Mouse (Mus musculus) kidney, postnatal 25 days (tissue): ENCODE data around the gene Nek7.
A peak's percentile ranks its signal among the peaks of the same experiment; 100 is the strongest.

Source experiments
- DNase-seq, 2 experiments: peaks; one replicate each; pipeline ENCODE4 v3.0.0; 2021; ENCODE audit warnings: mixed read lengths in 2 of 2

The Nek7 gene

DNA sequence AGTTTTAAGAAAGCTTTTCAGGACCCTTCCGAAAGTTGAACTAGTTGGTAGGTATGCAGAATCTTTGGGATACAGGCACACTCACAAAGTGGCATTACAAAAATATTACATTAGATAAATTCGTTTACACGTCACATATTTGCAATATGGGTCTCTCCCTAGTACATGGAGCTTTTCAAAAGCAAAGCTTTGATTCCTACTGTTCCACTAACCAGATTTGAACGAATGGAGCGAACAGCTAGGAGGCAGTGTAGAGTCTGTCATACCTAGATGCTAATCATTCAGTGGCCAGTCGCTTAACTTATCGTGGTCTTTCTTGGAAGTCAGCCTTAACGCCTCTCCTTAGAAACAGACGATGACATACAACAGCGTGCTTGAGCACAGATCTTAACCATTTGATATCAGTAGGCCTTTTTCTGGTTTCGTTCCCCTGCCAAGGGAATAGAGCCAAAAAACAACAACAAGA, at the start of gene Nek7:
Nek7 (minus strand) TSS at position 146 of the 466 bp plus-strand sequence.
- peak; percentile 63 to 80 for DNase-seq

GRCm38 (mm10) chr1:138662342-138662741, 42.4 kb upstream of the Nek7 start:
- no peak for DNase-seq

- DNase-seq = no peak
Observed at GRCm38 (mm10) chr1:138654212-138654611, 34.3 kb upstream of the Nek7 start.

GRCm38 (mm10) chr1:138644991-138645390, 25.1 kb upstream of the Nek7 start:
- peak; percentile 66 to 76 for DNase-seq

GRCm38 (mm10) chr1:138643306-138643830, 23.4 kb upstream of the Nek7 start:
- DNase-seq = no peak

DNA sequence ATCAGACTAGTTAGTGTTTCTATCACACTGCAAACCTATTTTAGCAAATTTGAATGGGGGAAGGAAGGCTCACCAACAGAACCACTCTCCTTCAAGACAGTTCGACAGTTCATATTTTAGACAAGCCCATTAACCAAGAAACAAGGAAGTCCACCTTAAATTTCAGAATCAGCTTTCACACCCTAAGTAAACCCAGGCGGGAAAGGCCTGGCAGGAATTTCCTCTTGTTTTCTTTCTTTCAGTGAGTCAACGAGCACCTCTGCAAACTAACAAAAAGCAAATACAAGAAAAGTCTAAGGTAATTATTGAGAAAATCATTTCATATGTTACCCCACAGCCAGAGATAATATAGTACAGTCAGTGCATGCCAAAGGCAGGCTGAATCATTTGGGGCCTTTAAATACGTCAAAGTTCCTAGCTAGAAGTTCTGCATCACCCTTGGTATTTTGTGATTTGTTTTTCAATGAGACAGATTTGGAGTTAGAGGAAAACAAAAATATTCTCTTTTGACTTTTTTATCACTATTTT, 21.1 kb upstream of the Nek7 start:
- no peak for DNase-seq

DNA sequence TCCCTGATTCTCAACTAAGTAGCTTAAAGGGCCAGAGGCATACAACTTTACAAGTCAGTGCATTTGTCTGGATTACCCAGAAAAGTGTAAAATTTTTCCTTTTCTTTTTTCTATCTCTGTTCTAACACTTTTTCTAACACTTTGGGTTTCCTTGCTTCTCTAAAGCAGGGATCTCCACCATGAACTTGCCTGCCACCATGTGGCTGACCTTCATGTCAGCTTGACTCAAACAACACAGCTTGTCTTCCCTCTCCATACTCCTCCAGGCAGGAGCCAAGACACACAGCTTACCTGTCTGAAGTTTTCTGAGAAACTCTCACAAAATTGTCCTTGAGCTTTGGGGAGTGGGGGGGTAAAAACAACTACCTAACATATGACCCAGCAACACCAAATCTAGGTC, 17.9 kb upstream of the Nek7 start:
- peak; percentile 66 for DNase-seq

DNA sequence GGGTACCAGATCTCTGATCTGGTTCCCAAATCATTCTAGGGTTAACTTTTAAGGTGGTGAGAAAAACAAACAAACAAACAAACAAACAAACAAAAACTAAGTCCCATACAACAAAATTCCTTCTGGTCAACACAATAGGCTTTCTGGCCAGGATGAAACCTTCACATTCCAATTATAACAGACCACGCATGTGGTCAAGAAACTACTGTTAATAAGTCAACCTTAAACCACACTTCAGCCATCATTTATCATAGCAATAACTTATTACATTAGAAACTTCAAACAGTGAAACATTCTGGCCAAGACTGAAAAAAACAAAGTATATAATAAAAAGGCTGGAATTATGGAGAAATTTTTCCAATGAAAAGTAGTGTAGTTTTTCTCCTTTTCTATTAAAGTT, 14.6 kb upstream of the Nek7 start:
- no peak for DNase-seq

- no peak for DNase-seq
Observed at GRCm38 (mm10) chr1:138628919-138629318, 9.0 kb upstream of the Nek7 start.

DNA sequence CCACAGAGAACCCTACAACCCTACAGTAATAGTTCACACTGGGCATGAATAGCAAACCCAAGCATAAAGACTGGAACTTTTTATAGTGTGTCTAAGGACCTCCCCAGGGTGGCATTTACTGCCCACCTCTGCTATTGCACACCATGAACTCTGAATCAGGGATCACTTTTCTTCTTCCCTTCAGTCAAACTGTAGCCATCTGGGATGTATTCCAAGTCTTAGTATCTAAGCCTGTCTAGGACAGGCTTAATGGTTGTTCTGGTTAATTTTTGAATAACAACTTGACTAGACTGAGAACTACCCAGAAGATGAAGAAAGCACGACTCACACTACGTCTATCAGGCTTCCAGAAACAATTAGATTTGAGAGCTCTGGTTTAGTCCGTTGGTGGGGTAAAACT, 8.5 kb upstream of the Nek7 start:
- no peak for DNase-seq

GRCm38 (mm10) chr1:138627804-138628203, 7.9 kb upstream of the Nek7 start:
- no peak for DNase-seq

GRCm38 (mm10) chr1:138626288-138626687, 6.3 kb upstream of the Nek7 start:
- no peak for DNase-seq

DNA sequence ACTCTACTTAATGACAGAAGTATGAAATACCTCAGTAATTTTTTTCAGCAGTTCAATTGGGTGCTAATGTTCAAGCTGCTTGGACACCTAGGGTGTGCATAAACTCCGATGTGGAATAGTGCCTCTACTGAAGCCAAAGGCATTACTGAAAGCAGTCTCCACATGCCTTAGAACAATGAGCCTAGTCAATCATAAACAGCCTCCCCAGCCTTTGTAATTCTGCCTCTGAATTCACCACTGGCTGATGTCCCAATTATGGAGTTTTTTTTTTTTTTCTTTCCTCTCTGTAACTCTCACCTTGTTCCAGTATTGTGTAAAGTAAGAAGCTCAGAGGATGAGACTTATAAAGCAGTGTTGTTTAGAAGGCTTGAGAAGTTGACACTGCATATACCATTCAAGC, 3.9 kb upstream of the Nek7 start:
- DNase-seq = no peak

DNA sequence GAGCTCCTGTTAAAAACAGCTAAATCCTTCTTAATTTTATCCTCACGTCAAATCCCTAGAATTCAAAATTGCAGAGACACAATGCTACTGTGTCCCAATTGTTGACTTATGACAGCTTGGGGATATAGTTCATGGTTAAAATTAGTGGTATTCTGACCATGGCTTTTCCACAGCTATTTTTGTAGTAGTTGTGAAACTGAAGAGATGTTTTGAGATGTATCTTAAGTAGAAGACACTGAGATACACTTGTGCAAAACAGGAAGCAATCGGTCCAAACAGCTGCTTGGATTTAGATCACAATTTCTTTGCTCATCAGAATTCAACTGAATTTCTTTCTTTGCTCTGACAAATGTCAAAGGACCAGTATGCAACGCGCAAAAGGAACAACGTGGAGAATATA, 2.9 kb upstream of the Nek7 start:
- DNase-seq = no peak

GRCm38 (mm10) chr1:138622431-138622830, 2.5 kb upstream of the Nek7 start:
- no peak for DNase-seq

- peak; percentile 99 to 100 for DNase-seq
Observed at GRCm38 (mm10) chr1:138619114-138619971, 598 bp downstream of the Nek7 start.

DNA sequence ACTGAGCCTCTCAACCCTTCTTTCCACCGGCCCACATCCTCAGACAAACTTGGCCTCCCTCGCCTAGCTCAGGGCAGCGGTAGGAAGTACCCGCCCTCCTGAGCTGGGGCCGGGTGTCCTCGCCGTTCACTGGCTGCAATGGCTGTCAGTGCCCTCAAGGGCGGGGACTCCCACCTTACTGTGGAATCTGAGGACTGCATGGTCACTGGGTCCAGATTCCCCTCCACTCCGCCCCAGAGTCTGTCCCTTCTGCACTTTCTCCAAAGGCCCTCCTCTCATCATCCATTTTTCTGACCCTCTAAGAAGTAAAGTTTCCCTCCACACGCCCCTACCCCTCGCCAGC, 2.0 kb downstream of the Nek7 start:
- peak; percentile 93 to 97 for DNase-seq

- DNase-seq = peak; percentile 23 to 40
Observed at GRCm38 (mm10) chr1:138617279-138618011, 2.5 kb downstream of the Nek7 start.

DNA sequence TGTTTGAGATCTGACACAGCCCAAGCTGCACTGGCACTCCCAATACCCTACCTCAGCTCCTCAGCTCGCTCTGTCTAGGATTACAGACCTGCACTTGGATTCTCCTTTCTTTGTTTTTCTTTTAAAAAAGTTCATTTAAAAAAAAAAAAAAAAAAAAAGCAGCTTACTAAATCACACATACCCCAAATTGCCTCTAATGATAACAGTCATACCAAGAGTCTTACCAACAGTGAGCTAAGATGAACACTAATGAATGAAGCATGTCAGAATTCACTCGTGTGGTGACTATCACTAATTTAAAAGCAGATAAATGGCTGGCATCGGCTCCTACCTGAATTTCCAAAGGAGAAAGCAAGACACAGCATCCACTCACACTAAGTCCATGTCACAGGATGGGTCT, 4.6 kb downstream of the Nek7 start:
- no peak for DNase-seq

- peak in 1 of 2 experiments; percentile 47 for DNase-seq
Observed at GRCm38 (mm10) chr1:138614552-138615287, 5.2 kb downstream of the Nek7 start.

GRCm38 (mm10) chr1:138612177-138612576, 7.8 kb downstream of the Nek7 start:
- DNase-seq = no peak

DNA sequence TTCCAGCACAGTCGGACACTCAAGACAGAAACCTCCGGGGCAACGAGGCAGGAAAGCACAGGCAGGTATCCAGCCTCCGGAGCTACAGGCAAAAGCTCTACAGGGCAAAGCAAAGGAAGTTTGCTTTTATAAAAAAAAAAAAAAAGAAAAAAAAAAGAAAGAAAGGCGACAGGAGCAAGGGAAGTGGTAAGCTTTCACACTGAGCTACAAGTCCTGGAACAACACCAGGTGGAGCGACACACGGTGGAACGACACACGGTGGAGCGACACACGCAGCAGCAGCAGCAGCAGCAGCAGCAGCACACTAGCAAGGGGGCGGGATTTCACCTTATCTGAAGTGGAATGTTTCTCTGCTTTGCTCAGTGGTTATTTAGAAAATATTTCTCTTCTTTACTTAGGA, 10.8 kb downstream of the Nek7 start:
- no peak for DNase-seq

GRCm38 (mm10) chr1:138608336-138608735, 11.6 kb downstream of the Nek7 start:
- DNase-seq = no peak
